Mouse (Mus musculus) cerebellum, postnatal 10 days (tissue): ENCODE measurements at regions not wholly inside any gene's neighbourhood (a gene's known extent, or its start where the extent isn't known, plus 50 kb on each side); places are given as distances from the start of the nearest gene placed in this dataset.

Experiments used
- DNase-seq, 2 experiments: peaks; one replicate each; pipeline ENCODE4 v3.0.0; 2021; ENCODE audit warnings: mixed read lengths in 2 of 2

GRCm38 (mm10) chr8:57209584-57209983 is 111.2 kb upstream of the Hand2 start:
- no peak for DNase-seq

GRCm38 (mm10) chr8:57213066-57213465 is 107.7 kb upstream of the Hand2 start:
- DNase-seq: no peak

DNA sequence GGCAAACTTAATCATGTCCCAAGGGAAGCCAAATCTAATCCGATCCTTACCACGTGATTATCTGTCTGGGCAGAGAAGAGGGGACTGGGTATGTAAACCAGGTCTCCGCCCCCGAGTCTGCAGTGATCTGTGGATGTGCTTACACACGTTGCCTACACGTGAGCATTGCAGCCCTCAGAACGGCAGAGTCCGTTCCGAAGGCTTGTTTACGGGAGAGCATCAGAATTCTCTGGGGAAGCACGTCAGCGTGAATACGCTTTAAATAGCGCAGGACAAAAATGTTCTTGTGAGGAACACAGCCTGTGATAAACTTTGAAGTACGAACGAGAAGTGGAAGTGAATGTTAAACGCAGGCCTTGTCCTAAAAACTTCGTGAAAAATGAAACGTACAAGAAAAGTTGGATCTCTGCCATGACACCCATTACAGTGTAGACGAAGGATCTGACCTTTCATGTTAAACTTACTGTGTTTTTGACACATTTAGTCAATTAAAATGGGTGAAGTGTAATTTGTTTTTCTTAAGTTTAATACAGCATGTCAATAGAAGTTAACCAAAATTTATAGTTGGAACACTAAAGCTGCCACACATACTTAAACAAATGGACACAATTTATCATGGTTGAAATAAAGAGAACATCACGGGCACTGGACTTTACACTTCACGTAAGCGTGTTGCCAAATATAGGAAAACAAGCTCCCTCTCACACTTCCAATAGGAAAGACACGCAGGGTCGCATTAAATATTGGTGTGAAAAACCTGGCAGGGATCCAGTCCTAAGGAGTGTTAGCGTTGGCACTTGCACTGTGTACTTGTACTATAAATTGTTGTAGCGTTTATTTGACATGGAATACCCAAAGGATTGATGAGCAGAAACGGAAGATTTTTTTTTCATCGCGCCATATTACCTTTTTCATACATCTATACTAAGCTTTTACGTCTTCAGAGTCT is 106.5 kb upstream of the Hand2 start:
- peak; percentile 1 to 17 for DNase-seq

DNA sequence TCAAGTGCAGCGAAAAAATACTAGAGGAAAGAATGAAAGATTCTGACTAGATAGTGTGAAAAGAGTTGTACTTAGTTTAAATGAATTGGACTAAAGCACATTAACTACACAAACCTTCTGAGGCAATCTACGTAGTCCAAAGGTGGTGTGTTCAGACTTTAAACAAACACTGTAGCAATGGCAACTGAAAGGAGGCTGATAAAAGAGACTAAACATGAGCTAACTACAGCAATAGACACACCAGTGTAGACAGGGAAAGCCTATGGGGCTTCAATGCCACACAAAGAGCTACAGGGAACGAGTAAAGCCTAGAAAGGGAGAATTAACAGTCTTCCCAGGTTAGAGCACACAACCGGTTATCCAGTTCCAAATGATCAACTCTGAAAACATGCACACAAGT is 90.2 kb upstream of the Hand2 start:
- DNase-seq: no peak

DNA sequence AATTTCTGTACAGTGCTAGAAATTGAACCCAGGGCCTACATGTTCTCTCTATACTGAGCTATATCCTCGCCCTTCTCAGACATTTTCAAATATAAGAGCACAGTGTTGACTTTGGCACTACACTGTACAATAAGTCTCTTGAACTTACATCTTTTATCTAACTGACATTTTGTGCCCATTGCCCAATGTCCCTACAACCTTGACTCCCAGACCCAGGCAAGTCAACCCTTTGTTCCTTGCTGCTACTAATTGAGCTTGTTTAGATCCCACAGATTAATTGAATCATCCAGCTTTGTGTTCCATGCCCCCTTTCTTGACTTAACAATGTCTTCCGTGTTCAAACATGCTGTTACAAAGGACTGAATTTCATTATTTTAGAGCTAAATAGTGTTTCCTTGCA is 78.5 kb upstream of the Hand2 start:
- DNase-seq: no peak

GRCm38 (mm10) chr8:57249061-57249460 is 71.7 kb upstream of the Hand2 start:
- no peak for DNase-seq
